Mouse (Mus musculus) fat pad, adult 2 months (tissue): ENCODE measurements around the gene Igsf3.

ENCODE experiments used
- DNase-seq: peaks from one replicate; pipeline ENCODE4 v3.0.0-alpha.2; 2011; ENCODE audit warnings: low read depth, low spot score; ENCODE audit errors: extremely low read depth

Gene Igsf3

GRCm38 (mm10) chr3:101500393-101501051 is 123.6 kb downstream of the Igsf3 start:
- DNase-seq, result no peak

DNA sequence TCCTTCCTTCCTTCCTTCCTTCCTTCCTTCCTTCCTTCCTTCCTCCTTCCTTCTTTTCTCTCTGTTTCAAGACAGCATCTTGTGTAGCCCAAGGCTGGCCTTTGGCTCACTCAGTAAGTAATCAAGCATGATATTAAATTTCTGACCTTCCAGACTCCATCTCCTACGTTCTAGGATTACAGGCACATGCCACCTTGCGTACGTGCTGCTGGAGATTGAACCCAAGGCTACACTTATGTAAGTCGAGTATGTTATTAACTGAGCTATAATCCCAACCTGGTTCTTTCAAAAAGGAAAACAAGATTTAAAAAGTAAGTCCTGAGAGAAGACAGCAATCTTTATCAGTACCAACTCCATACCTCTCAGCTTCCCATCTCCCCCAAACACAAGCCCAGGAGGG is 124.7 kb downstream of the Igsf3 start:
- DNase-seq, result no peak

- no peak for DNase-seq
Measured at GRCm38 (mm10) chr3:101502086-101502760, 125.3 kb downstream of the Igsf3 start.

DNA sequence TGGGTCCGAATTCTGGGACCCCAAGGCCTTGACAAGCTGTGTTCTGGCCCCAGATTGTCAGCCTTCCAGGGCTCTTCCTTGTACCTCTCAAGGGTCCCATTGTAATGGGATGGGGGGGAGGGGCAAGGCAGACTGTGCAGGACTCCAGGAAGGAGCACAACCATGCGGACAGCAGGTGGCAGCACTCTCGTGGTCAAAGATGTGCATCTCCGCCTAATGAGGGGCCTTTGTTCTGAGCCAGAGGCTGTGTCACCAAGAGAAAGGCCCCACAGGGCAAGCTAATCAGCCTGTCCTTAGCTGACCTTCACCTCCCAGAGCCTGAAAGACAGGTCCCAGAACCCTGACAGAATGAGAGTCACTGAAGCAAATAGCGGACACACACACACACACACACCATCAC is 129.3 kb downstream of the Igsf3 start:
- DNase-seq, result no peak

GRCm38 (mm10) chr3:101506970-101507702 is 130.3 kb downstream of the Igsf3 start:
- no peak for DNase-seq

- DNase-seq, result no peak
Measured at GRCm38 (mm10) chr3:101507766-101508165, 130.9 kb downstream of the Igsf3 start.

DNA sequence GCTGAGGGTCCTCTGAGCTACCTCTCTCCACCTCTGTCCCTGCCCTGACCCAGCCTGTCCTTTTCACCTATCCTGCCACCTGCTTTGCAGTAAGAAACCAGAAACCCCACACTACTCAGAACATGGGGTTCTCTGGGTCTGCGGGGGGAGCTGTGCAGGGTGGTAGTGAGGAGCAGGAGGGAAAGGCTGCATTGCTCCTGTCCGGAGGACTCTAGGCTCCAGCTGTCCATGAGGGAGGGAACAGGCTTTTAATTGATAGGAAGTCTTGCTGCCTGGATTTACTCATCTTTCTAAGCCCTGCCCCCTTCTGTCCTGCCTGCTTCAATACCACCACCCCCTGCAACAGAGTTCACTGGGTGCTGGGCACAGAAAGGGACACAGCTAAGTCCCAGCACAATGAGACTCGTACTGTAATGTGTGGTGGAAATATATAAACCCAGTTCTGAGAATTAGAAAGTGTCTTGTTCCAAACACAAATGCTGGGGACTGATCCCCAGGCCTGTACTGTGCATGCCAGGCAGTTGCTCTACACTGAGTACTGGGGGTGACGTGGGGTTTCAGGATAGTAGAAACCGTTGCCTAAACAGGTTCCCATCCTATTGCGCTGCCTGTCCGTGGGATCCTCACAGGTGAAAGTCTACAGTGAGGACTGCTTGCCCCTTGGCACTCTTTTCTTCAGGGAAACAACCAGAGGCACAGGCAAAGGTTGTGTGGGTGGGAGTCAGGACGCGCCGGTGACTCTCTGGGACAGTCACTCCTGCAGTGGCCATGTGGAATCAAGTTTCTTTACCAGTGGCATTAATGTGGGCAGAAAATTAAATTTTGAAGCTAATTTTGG is 133.0 kb downstream of the Igsf3 start:
- DNase-seq, result no peak

DNA sequence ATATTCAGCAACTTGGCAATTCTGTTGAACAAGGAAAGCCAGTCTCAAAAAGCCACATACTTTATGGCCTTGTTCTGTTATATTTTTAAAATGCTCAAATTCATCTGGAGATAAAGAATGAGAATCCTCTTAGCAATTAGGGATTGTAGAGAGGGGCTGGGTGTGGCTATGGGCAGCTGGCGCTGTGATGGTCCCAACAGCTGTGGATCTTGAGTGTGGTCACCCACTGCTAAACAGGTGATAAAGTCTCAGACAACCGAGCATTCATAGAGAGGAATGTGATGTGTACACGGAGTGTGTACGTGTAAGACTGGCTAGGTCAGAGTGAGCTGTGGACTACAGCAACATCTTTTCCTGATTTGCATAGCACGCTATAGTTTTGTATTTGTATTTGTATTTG is 133.7 kb downstream of the Igsf3 start:
- no peak for DNase-seq
